Mouse (Mus musculus): Measurements from ENCODE around the gene Cyld. TPM values are rescaled to one million over a fixed set of nuclear protein-coding genes. Genes with fewer than 3 reads are reported as not detected.

Cyld gene
- total and polyA plus RNA-seq, 3 experiments: 20.2 to 29.4 (median 22.1) TPM

DNA sequence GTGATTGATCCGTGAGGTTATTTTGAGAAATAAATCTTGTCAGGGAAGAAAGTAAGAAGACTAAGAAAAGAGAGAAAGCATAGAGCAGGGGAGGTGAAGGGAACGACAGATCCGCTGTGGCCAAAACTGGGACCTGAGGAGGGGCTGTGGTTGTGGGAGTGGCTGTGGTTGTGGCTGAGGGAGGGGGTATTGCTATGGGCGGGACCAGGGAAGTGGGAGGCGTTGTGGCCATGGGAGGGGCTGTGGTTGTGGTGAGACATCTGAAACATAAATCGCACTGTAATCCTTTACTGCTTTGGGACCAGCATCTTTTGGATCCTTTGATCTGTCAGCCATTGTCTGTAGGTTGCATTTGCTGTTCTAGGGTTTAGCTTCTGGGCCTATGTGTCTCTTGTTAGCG lies 74.4 kb downstream of the Cyld start:
- H3K27me3 ChIP-seq (replicated peaks): peaks cover 16% of the 10 kb centered on the region
- no peak overlapping the region for H3K9ac ChIP-seq (ENCODE audit: insufficient read depth, low read depth)
- H3K4me3 ChIP-seq (replicated peaks in 1 of 3; ENCODE audit: low read depth in 2 of 3, low read length in 2 of 3, poor library complexity in 1 of 3): no peak overlapping the region
- H3K9me3 ChIP-seq (replicated peaks; ENCODE audit: low read length): peaks cover 3% of the 10 kb centered on the region
- no peak for DNase-seq (ENCODE audit: extremely low read depth)
- TF ChIP-seq MXI1 (IDR thresholded peaks at IDR 0.05; ENCODE audit: low read depth, low read length) (no peak), SIN3A (IDR thresholded peaks at IDR 0.05; ENCODE audit: low read length) (no peak), JUN (IDR thresholded peaks at IDR 0.05; ENCODE audit: insufficient read depth, low read depth, low read length) (no peak), RAD21 (IDR thresholded peaks at IDR 0.05; ENCODE audit: low read depth, low read length) (no peak), USF2 (conservative IDR thresholded peaks at IDR 0.05; ENCODE audit: low read depth, low read length) (no peak), CHD1 (IDR thresholded peaks at IDR 0.05; ENCODE audit: low read depth, low read length) (no peak), ZMIZ1 (IDR thresholded peaks at IDR 0.05; ENCODE audit: low read depth, low read length) (no peak), POLR2A (IDR thresholded peaks at IDR 0.05; ENCODE audit: low read depth, low read length) (no peak), KAT2A (IDR thresholded peaks at IDR 0.05; ENCODE audit: insufficient replicate concordance, low read length) (no peak), GABPA (IDR thresholded peaks at IDR 0.05; ENCODE audit: insufficient replicate concordance, low read depth, low read length) (no peak), HCFC1 (IDR thresholded peaks at IDR 0.05; ENCODE audit: low read depth, low read length) (no peak), SMC3 (IDR thresholded peaks at IDR 0.05; ENCODE audit: low read depth, low read length) (no peak), BHLHE40 (IDR thresholded peaks at IDR 0.05; ENCODE audit: low read depth, low read length) (no peak)
- dilution Hi-C loops (cut with MboI; ENCODE audit: extremely low pct_ligation_motif_present, extremely low pct_unique_long_range_greater_than_20kb, low sequenced_read_pairs) (no loop called here), in situ Hi-C loops (cut with MboI; ENCODE audit: low pct_ligation_motif_present, low pct_unique_long_range_greater_than_20kb, low sequenced_read_pairs) (loop anchor here (25.0 kb wide), 1 partner anchor 234 kb away; no protein-coding TSS in a partner anchor)
- H3K4me1 ChIP-seq (ENCODE audit: control insufficient read depth in 1 of 2, insufficient read depth in 2 of 2): no peaks in the 10 kb centered on the region; a peak in 1 of 4 replicates
- no peaks in the 10 kb centered on the region for H3K79me2 ChIP-seq (replicated peaks; ENCODE audit: control insufficient read depth, extremely low read depth, insufficient read depth, poor library complexity, severe bottlenecking)
- H3K27ac ChIP-seq (ENCODE audit: insufficient read depth, low read depth): no peak overlapping the region
- no peak overlapping the region for H3K4me2 ChIP-seq (ENCODE audit: insufficient read depth, low read depth, poor library complexity, severe bottlenecking)
- no peaks in the 10 kb centered on the region for H3K36me3 ChIP-seq (replicated peaks in 1 of 2; ENCODE audit: control insufficient read depth in 1 of 2, insufficient read depth in 1 of 2, low read length in 1 of 2)

DNA sequence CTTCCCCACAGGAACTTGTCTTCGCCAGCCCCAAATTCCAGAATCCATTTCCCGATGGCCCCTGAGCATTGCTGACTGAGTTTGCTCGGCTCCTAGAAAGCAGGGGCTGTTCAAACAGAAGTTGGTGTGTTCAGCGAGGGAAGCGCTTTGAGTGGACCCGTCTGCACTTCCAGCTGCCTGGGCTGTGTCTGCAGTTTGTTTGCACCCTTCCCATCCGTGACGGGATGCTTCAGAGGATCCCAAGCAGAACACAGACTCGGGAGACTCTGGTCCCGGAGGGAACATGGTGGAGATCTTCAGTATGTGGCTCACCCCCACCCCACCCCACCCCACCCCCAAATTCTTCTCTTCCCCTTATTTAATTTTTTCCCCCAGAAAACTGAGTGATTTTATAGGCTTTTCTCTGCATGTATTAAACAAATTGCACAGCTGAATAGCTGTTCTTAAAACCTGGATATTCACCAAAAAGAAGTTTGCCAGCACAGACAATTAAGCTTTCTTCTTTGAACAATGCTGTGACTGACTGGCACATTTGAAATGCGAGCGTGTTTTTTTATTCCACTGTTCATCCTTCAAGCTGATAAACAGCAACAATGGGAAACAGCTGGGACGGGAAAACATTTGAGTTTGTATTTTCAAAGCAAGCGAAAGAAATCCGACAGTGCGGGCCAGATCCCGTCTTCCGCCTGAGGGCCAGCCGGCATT lies 77.9 kb downstream of the Cyld start:
- Histone ChIP-seq H3K9me3 (replicated peaks; ENCODE audit: low read length) (no peaks in the 10 kb centered on the region), H3K9ac (ENCODE audit: insufficient read depth, low read depth) (no peak overlapping the region), H3K4me3 (replicated peaks in 1 of 3; ENCODE audit: low read depth in 2 of 3, low read length in 2 of 3, poor library complexity in 1 of 3) (no peak overlapping the region), H3K27me3 (replicated peaks) (peaks cover 27% of the 10 kb centered on the region), H3K79me2 (replicated peaks; ENCODE audit: control insufficient read depth, extremely low read depth, insufficient read depth, poor library complexity, severe bottlenecking) (no peaks in the 10 kb centered on the region), H3K4me2 (ENCODE audit: insufficient read depth, low read depth, poor library complexity, severe bottlenecking) (no peak overlapping the region), H3K4me1 (ENCODE audit: control insufficient read depth in 1 of 2, insufficient read depth in 2 of 2) (no peaks in the 10 kb centered on the region; a peak in 1 of 4 replicates), H3K36me3 (replicated peaks in 1 of 2; ENCODE audit: control insufficient read depth in 1 of 2, insufficient read depth in 1 of 2, low read length in 1 of 2) (no peaks in the 10 kb centered on the region), H3K27ac (ENCODE audit: insufficient read depth, low read depth) (no peak overlapping the region)
- in situ Hi-C loops (cut with MboI; ENCODE audit: low pct_ligation_motif_present, low pct_unique_long_range_greater_than_20kb, low sequenced_read_pairs): loop anchor here (25.0 kb wide), 1 partner anchor 237 kb away; no protein-coding TSS in a partner anchor
- TF ChIP-seq MAZ (IDR thresholded peaks at IDR 0.05; ENCODE audit: low read depth, low read length) (no peak), POLR2AphosphoS2 (IDR thresholded peaks at IDR 0.05; ENCODE audit: low read depth, low read length) (no peak), MEF2A (IDR thresholded peaks at IDR 0.05; ENCODE audit: borderline replicate concordance, low read depth, low read length) (no peak), CTCF (conservative IDR thresholded peaks at IDR 0.05 in 1 of 2, IDR thresholded peaks at IDR 0.05 in 1 of 2; ENCODE audit: low read depth in 2 of 2, low read length in 2 of 2) (no peak), JUN (IDR thresholded peaks at IDR 0.05; ENCODE audit: insufficient read depth, low read depth, low read length) (no peak), BHLHE40 (IDR thresholded peaks at IDR 0.05; ENCODE audit: low read depth, low read length) (no peak), ZC3H11A (IDR thresholded peaks at IDR 0.05; ENCODE audit: low read depth, low read length) (no peak), ZNF384 (IDR thresholded peaks at IDR 0.05; ENCODE audit: low read depth, low read length) (no peak)
- dilution Hi-C loops (cut with MboI; ENCODE audit: extremely low pct_ligation_motif_present, extremely low pct_unique_long_range_greater_than_20kb, low sequenced_read_pairs): no loop called here
- DNase-seq (ENCODE audit: extremely low read depth): no peak

Measured in CH12.LX (cell line).